Mouse (Mus musculus): ENCODE results near the gene Mgat5b. TPM values are rescaled to one million over a fixed set of nuclear protein-coding genes. Genes with fewer than 3 reads are reported as not detected.
A peak's percentile ranks its signal among the peaks of the same experiment; 100 is the strongest.
"Not testable (repeated sequence)": the region's sequence is repeated elsewhere in the genome, so short reads cannot be mapped to it uniquely, and the experiment has no call there.

Mgat5b gene
- total and polyA plus RNA-seq, 2 experiments from 2014 or later, result 25.0 to 133 TPM

DNA sequence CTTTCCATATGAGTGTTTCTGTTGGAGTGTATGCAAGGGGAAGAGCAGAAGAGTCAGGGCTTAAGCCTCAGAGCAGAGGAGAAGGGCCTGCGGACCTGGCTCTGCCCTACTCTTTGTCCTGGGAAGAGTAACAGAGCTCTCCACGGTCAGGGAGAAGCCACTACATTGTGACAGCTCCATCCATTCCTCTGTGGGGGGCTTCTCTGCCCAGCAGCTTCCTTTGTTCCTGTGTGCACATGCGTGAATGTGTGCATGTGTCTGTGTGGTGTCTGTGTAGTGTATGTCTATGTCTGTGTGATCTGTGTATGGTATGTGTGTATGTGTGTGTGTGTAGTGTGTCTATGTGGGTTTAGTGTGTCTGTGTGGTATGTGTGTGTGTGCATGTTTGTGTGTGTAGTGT is 23.3 kb upstream of the Mgat5b start:
- Histone ChIP-seq H3K27me3 (ENCODE audit: insufficient read depth, low read length) (no peaks in the 10 kb centered on the region), H3K4me3 (ENCODE audit: low read length) (no peak overlapping the region), H3K9ac (replicated peaks; ENCODE audit: low read length) (no peak overlapping the region), H3K4me1 (ENCODE audit: insufficient read depth, low read length) (no peaks in the 10 kb centered on the region), H3K27ac (no peak overlapping the region), H3K9me3 (ENCODE audit: low read length) (no peaks in the 10 kb centered on the region), H3K4me2 (ENCODE audit: low read depth, low read length) (no peak overlapping the region), H3K36me3 (ENCODE audit: insufficient read depth, low read length) (no peaks in the 10 kb centered on the region)
- ATAC-seq (no peak), DNase-seq (ENCODE audit: low spot score) (no peak)
- TF ChIP-seq CTCF (IDR thresholded peaks at IDR 0.05; ENCODE audit: low read depth), result no peak
- 49% methylated on average over 3 of the region's 3 CpGs for WGBS

DNA sequence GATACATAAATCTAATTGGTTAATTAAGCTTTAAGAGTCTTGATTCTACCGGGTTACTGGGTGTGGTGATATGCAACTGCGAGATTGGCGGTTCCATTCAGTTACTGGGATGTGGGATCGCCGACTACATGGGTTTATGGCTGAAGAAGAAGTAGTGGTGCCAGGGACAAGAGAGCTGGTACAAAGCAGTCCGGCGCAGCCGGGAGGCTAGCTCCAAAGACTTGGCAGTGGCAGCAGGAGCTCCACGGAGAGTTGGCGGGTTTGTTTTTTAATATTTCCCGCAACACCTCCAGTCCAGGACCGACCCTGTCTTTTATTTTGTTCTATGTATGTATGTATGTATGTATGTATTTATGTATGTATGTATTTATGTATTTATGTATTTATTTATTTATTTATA is 19.4 kb upstream of the Mgat5b start:
- no peak overlapping the region for H3K27ac ChIP-seq
- 79% methylated on average over 12 of the region's 12 CpGs for WGBS
- no peak for TF ChIP-seq CTCF (IDR thresholded peaks at IDR 0.05; ENCODE audit: low read depth)
- H3K4me2 ChIP-seq (ENCODE audit: low read depth, low read length), result no peak overlapping the region
- H3K4me1 ChIP-seq (ENCODE audit: insufficient read depth, low read length), result no peaks in the 10 kb centered on the region
- no peak for DNase-seq (ENCODE audit: low spot score)
- H3K27me3 ChIP-seq (ENCODE audit: insufficient read depth, low read length), result no peaks in the 10 kb centered on the region
- no peak overlapping the region for H3K4me3 ChIP-seq (ENCODE audit: low read length)
- no peak overlapping the region for H3K9ac ChIP-seq (replicated peaks; ENCODE audit: low read length)
- no peaks in the 10 kb centered on the region for H3K36me3 ChIP-seq (ENCODE audit: insufficient read depth, low read length)
- no peaks in the 10 kb centered on the region for H3K9me3 ChIP-seq (ENCODE audit: low read length)
- no peak for ATAC-seq

DNA sequence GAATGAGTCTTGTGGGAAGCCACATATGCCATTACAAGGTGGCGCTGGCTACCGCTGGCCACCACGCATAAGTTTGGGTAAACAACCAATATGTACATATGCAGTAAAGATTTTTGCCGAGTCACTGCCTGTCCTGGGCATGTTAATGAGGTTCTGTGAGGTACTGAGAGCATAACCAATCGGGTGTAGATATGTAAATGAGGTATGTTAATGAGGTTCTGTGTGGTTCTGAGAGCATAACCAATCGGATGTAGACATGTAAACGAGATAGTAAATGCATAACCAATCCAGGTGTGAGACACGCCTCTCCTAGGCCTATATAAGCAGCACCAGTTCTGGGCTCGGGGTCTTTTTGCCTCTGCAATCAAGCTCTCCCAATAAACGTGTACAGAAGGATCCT is 16.1 kb upstream of the Mgat5b start:
- H3K9ac ChIP-seq (replicated peaks; ENCODE audit: low read length); H3K4me3 ChIP-seq (ENCODE audit: low read length); H3K36me3 ChIP-seq (ENCODE audit: insufficient read depth, low read length); H3K27me3 ChIP-seq (ENCODE audit: insufficient read depth, low read length); H3K9me3 ChIP-seq (ENCODE audit: low read length); H3K4me1 ChIP-seq (ENCODE audit: insufficient read depth, low read length); ATAC-seq; DNase-seq (ENCODE audit: low spot score); H3K27ac ChIP-seq; H3K4me2 ChIP-seq (ENCODE audit: low read depth, low read length): not testable (repeated sequence)
- WGBS, result 83% methylated on average over 10 of the region's 10 CpGs

GRCm38 (mm10) chr11:116905741-116906456 is 12.8 kb upstream of the Mgat5b start:
- Histone ChIP-seq H3K4me2 (ENCODE audit: low read depth, low read length) (peak overlapping the region; percentile 42), H3K27ac (no peak overlapping the region), H3K27me3 (ENCODE audit: insufficient read depth, low read length) (peaks cover 4% of the 10 kb centered on the region; the same call in 1 of the 2 replicates), H3K36me3 (ENCODE audit: insufficient read depth, low read length) (no peaks in the 10 kb centered on the region), H3K9ac (replicated peaks; ENCODE audit: low read length) (no peak overlapping the region), H3K4me3 (ENCODE audit: low read length) (peak overlapping the region; percentile 8; the same call in 1 of the 2 replicates), H3K4me1 (ENCODE audit: insufficient read depth, low read length) (peaks cover 4% of the 10 kb centered on the region; the same call in 1 of the 2 replicates), H3K9me3 (ENCODE audit: low read length) (no peaks in the 10 kb centered on the region)
- no peak for TF ChIP-seq CTCF (IDR thresholded peaks at IDR 0.05; ENCODE audit: low read depth)
- WGBS, result 2% methylated on average over 23 of the region's 23 CpGs
- DNase-seq (ENCODE audit: low spot score), result no peak
- peak; percentile 27; the same call in 1 of the 2 replicates for ATAC-seq

GRCm38 (mm10) chr11:116913573-116913972 is 5.1 kb upstream of the Mgat5b start:
- Histone ChIP-seq H3K4me2 (ENCODE audit: low read depth, low read length) (no peak overlapping the region), H3K27me3 (ENCODE audit: insufficient read depth, low read length) (0 out of 2 replicates have a peak, but pooled peaks cover 3% of the 10 kb centered on the region), H3K27ac (no peak overlapping the region), H3K4me1 (ENCODE audit: insufficient read depth, low read length) (no peaks in the 10 kb centered on the region), H3K9ac (replicated peaks; ENCODE audit: low read length) (0 out of 2 replicates have a peak overlapping the region, but pooled peaks have one; percentile 13), H3K4me3 (ENCODE audit: low read length) (no peak overlapping the region), H3K36me3 (ENCODE audit: insufficient read depth, low read length) (no peaks in the 10 kb centered on the region), H3K9me3 (ENCODE audit: low read length) (no peaks in the 10 kb centered on the region)
- DNase-seq (ENCODE audit: low spot score) (no peak), ATAC-seq (no peak)
- no peak for TF ChIP-seq CTCF (IDR thresholded peaks at IDR 0.05; ENCODE audit: low read depth)
- WGBS, result 44% methylated on average over 16 of the region's 16 CpGs

GRCm38 (mm10) chr11:116914267-116914885 is 4.3 kb upstream of the Mgat5b start:
- TF ChIP-seq CTCF (IDR thresholded peaks at IDR 0.05; ENCODE audit: low read depth), result no peak
- Histone ChIP-seq H3K4me3 (ENCODE audit: low read length) (no peak overlapping the region), H3K9me3 (ENCODE audit: low read length) (no peaks in the 10 kb centered on the region), H3K27me3 (ENCODE audit: insufficient read depth, low read length) (0 out of 2 replicates have a peak, but pooled peaks cover 3% of the 10 kb centered on the region), H3K36me3 (ENCODE audit: insufficient read depth, low read length) (no peaks in the 10 kb centered on the region), H3K4me2 (ENCODE audit: low read depth, low read length) (no peak overlapping the region), H3K9ac (replicated peaks; ENCODE audit: low read length) (no peak overlapping the region), H3K4me1 (ENCODE audit: insufficient read depth, low read length) (no peaks in the 10 kb centered on the region), H3K27ac (no peak overlapping the region)
- ATAC-seq, result no peak
- DNase-seq (ENCODE audit: low spot score), result no peak
- 53% methylated on average over 5 of the region's 5 CpGs for WGBS

- Histone ChIP-seq H3K27ac (no peak overlapping the region), H3K27me3 (ENCODE audit: insufficient read depth, low read length) (0 out of 2 replicates have a peak, but pooled peaks cover 3% of the 10 kb centered on the region), H3K9ac (replicated peaks; ENCODE audit: low read length) (no peak overlapping the region), H3K4me3 (ENCODE audit: low read length) (no peak overlapping the region), H3K4me1 (ENCODE audit: insufficient read depth, low read length) (no peaks in the 10 kb centered on the region), H3K36me3 (ENCODE audit: insufficient read depth, low read length) (no peaks in the 10 kb centered on the region), H3K4me2 (ENCODE audit: low read depth, low read length) (no peak overlapping the region), H3K9me3 (ENCODE audit: low read length) (no peaks in the 10 kb centered on the region)
- no peak for TF ChIP-seq CTCF (IDR thresholded peaks at IDR 0.05; ENCODE audit: low read depth)
- 88% methylated on average over 3 of the region's 3 CpGs for WGBS
- no peak for DNase-seq (ENCODE audit: low spot score)
- no peak for ATAC-seq
Measured at GRCm38 (mm10) chr11:116915241-116915640, 3.4 kb upstream of the Mgat5b start.

Data from hindbrain, postnatal 0 days (tissue).